Mouse (Mus musculus) limb, embryonic 13.5 days (tissue): ENCODE measurements at regions not wholly inside any gene's neighbourhood (a gene's known extent, or its start where the extent isn't known, plus 50 kb on each side); places are given as distances from the start of the nearest gene placed in this dataset.
A peak's percentile ranks its signal among the peaks of the same experiment; 100 is the strongest.

Experiments
- ATAC-seq: fragments of 200-750 bp; cut with Nextera tagmentation; 2 replicates; pipeline ENCODE4 v1.8.0; 2017; ENCODE audit warnings: low read depth, moderate number of reproducible peaks, moderate TSS enrichment; ENCODE audit not compliant: low FRiP score
- H3K27ac ChIP-seq: fragments of 300-500 bp; sonication (generic); 2 replicates; pipeline ENCODE4 v1.5.1; 2015; ENCODE audit warnings: inconsistent platforms, mild to moderate bottlenecking, moderate library complexity
- H3K27me3 ChIP-seq: fragments of 300-500 bp; sonication (generic); 2 replicates; pipeline ENCODE4 v1.6.1; 2015; ENCODE audit warnings: mild to moderate bottlenecking, inconsistent platforms
- H3K36me3 ChIP-seq: fragments of 300-500 bp; sonication (generic); 2 replicates; pipeline ENCODE4 v1.6.1; 2015; ENCODE audit warnings: inconsistent platforms, mild to moderate bottlenecking, moderate library complexity
- H3K4me1 ChIP-seq: fragments of 300-500 bp; sonication (generic); 2 replicates; pipeline ENCODE4 v1.6.1; 2015; ENCODE audit warnings: inconsistent platforms
- H3K4me2 ChIP-seq: fragments of 300-500 bp; sonication (generic); replicated peaks from 2 replicates; pipeline ENCODE4 v1.6.1; 2015; ENCODE audit warnings: inconsistent platforms, mild to moderate bottlenecking, moderate library complexity
- H3K4me3 ChIP-seq: fragments of 300-500 bp; sonication (generic); 2 replicates; pipeline ENCODE4 v1.5.1; 2015; ENCODE audit warnings: moderate library complexity, mild to moderate bottlenecking, inconsistent platforms
- H3K9ac ChIP-seq: fragments of 300-500 bp; sonication (generic); 2 replicates; pipeline ENCODE4 v1.6.1; 2015; ENCODE audit warnings: mild to moderate bottlenecking, inconsistent platforms
- H3K9me3 ChIP-seq: fragments of 300-500 bp; sonication (generic); 2 replicates; pipeline ENCODE4 v1.6.1; 2016; ENCODE audit warnings: inconsistent platforms
- WGBS: fragments of 180-500 bp; shearing (Covaris S2); methylation state at CpG from one replicate; pipeline ENCODE4 v1.1.7; 2015; 5-methylcytosine and 5-hydroxymethylcytosine counted together

GRCm38 (mm10) chr14:28704729-28705128 lies 200.2 kb downstream of the Wnt5a start:
- Histone ChIP-seq H3K36me3 (no peaks in the 10 kb centered on the region), H3K27me3 (no peaks in the 10 kb centered on the region), H3K4me1 (no peaks in the 10 kb centered on the region), H3K4me2 (no peak overlapping the region), H3K9ac (no peak overlapping the region), H3K9me3 (no peaks in the 10 kb centered on the region), H3K4me3 (no peak overlapping the region), H3K27ac (no peak overlapping the region)
- ATAC-seq = no peak
- 94% methylated on average over 5 of the region's 5 CpGs for WGBS

GRCm38 (mm10) chr14:28714598-28714997 lies 210.0 kb downstream of the Wnt5a start:
- WGBS = 35% methylated on average over 10 of the region's 10 CpGs
- H3K9me3 ChIP-seq = no peaks in the 10 kb centered on the region
- ATAC-seq = peak; percentile 77; the same call in 1 of the 2 replicates

GRCm38 (mm10) chr14:28720545-28720944 lies 216.0 kb downstream of the Wnt5a start:
- Histone ChIP-seq H3K27me3 (peaks cover 11% of the 10 kb centered on the region; the same call in 1 of the 2 replicates), H3K36me3 (no peaks in the 10 kb centered on the region), H3K4me2 (no peak overlapping the region), H3K27ac (no peak overlapping the region), H3K9ac (no peak overlapping the region), H3K9me3 (no peaks in the 10 kb centered on the region), H3K4me1 (peaks cover 2% of the 10 kb centered on the region; the same call in 1 of the 2 replicates), H3K4me3 (no peak overlapping the region)
- 95% methylated on average over 3 of the region's 3 CpGs for WGBS
- no peak for ATAC-seq

More at GRCm38 (mm10) chr14:28714598-28714997, 210.0 kb downstream of the Wnt5a start:
- no peak overlapping the region for H3K27ac ChIP-seq
- H3K4me2 ChIP-seq = no peak overlapping the region
- no peaks in the 10 kb centered on the region for H3K36me3 ChIP-seq
- H3K9ac ChIP-seq = no peak overlapping the region
- peaks cover 11% of the 10 kb centered on the region; the same call in 1 of the 2 replicates for H3K27me3 ChIP-seq
- H3K4me3 ChIP-seq = no peak overlapping the region
- peaks cover 8% of the 10 kb centered on the region for H3K4me1 ChIP-seq

DNA sequence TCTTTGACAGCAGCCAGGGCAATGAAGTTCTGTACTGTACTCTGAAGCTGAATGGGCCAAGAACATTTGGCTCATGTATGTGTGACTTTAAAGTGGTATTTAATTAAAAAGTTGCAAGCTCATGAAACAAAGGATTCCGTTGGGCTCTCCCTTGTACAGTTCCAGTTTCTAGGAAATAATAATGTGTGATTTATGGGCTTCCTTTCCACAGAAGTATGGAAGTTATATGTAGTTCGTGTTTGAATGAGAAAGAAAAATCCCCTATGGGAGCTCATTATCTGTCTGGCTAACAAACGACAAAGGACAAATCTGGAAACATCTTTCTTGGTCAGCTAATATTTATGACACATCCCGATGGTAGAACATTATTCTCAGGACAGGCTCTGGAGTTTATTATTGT lies 221.1 kb downstream of the Wnt5a start:
- Histone ChIP-seq H3K27me3 (no peaks in the 10 kb centered on the region), H3K4me3 (no peak overlapping the region), H3K4me1 (peaks cover 3% of the 10 kb centered on the region; the same call in 1 of the 2 replicates), H3K9me3 (no peaks in the 10 kb centered on the region), H3K27ac (no peak overlapping the region), H3K9ac (no peak overlapping the region), H3K36me3 (no peaks in the 10 kb centered on the region), H3K4me2 (no peak overlapping the region)
- 43% methylated on average over 4 of the region's 4 CpGs for WGBS
- ATAC-seq = no peak

- 78% methylated on average over 5 of the region's 5 CpGs for WGBS
- H3K9ac ChIP-seq = no peak overlapping the region
- H3K4me3 ChIP-seq = no peak overlapping the region
- H3K27ac ChIP-seq = no peak overlapping the region
- H3K27me3 ChIP-seq = no peaks in the 10 kb centered on the region
- no peaks in the 10 kb centered on the region for H3K4me1 ChIP-seq
- no peaks in the 10 kb centered on the region for H3K9me3 ChIP-seq
- ATAC-seq = no peak
- no peaks in the 10 kb centered on the region for H3K36me3 ChIP-seq
- no peak overlapping the region for H3K4me2 ChIP-seq
Measured at GRCm38 (mm10) chr14:28733496-28733895, 228.9 kb downstream of the Wnt5a start.

DNA sequence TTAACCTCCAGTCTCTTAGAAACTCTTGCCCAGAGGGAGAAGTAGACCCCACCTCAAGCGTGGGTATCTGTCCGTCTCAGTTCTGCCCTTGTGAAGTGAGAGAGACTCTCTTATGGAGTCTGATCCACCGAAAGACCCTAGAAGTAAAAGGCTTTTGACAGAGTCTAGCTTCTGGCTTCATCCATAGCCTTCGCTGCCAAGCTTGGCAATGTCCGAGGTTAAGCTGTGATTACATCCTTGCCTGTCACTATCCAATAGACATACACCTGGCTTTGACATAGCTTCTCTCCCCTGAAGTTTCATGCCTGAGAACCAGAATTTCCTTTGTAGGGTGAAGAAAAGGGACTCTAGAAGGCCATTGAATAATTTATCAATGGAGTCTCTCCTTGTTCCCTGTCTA lies 230.9 kb downstream of the Wnt5a start:
- H3K27me3 ChIP-seq = no peaks in the 10 kb centered on the region
- H3K9me3 ChIP-seq = no peaks in the 10 kb centered on the region
- no peaks in the 10 kb centered on the region for H3K4me1 ChIP-seq
- no peak overlapping the region for H3K4me3 ChIP-seq
- H3K36me3 ChIP-seq = no peaks in the 10 kb centered on the region
- H3K9ac ChIP-seq = no peak overlapping the region
- H3K27ac ChIP-seq = no peak overlapping the region
- no peak for ATAC-seq
- H3K4me2 ChIP-seq = no peak overlapping the region
- 91% methylated on average over 5 of the region's 5 CpGs for WGBS

DNA sequence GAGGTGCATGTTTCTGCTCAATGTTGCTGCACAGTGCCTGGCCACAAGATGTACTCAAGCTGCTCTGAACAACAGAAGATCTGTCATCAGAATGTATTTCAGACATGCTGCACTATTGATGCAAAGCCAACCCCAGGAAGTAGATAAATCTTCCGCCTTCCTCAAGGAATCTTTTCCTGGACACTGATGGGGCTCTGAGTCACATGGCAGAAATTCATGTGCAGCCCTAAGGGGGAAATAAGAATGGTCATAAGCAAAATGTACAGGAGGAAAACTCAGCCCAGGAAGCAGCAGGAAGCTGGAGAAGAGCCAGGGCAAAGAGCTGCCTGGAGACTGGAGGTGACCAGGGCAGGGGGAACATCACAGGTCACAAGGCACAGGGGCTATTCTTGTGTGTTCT lies 235.5 kb downstream of the Wnt5a start:
- Histone ChIP-seq H3K27me3 (no peaks in the 10 kb centered on the region), H3K27ac (no peak overlapping the region), H3K4me1 (no peaks in the 10 kb centered on the region), H3K9me3 (no peaks in the 10 kb centered on the region), H3K9ac (no peak overlapping the region), H3K36me3 (no peaks in the 10 kb centered on the region), H3K4me3 (no peak overlapping the region), H3K4me2 (no peak overlapping the region)
- no peak for ATAC-seq
- WGBS = 86% methylated on average over 1 of the region's 1 CpGs

DNA sequence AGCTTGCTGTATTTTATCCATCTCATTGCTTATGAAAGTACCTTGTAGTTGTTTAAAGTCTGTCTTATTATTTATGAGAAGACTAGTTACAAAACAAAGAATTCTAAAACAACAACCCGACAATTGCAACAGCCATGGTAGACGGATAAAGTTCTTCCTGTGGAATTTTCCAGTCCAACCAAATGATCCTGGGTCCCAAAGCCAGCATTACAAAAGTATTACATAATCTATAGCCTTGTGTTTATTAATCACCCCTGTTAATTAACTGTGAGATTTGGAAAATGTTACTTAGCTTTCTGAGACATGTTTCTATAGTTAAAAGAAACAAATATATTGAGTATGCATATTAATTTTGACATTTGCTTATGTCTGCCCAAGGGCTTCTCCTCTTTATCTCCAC lies 236.9 kb downstream of the Wnt5a start:
- Histone ChIP-seq H3K4me3 (no peak overlapping the region), H3K9ac (no peak overlapping the region), H3K4me2 (no peak overlapping the region), H3K27ac (no peak overlapping the region), H3K27me3 (no peaks in the 10 kb centered on the region), H3K9me3 (no peaks in the 10 kb centered on the region), H3K36me3 (no peaks in the 10 kb centered on the region), H3K4me1 (no peaks in the 10 kb centered on the region)
- ATAC-seq = no peak
- WGBS = 69% methylated on average over 2 of the region's 2 CpGs

GRCm38 (mm10) chr14:28743673-28744072 lies 239.1 kb downstream of the Wnt5a start:
- Histone ChIP-seq H3K9me3 (no peaks in the 10 kb centered on the region), H3K4me1 (no peaks in the 10 kb centered on the region), H3K4me2 (no peak overlapping the region), H3K27me3 (no peaks in the 10 kb centered on the region), H3K27ac (no peak overlapping the region), H3K36me3 (no peaks in the 10 kb centered on the region), H3K9ac (no peak overlapping the region), H3K4me3 (no peak overlapping the region)
- no peak for ATAC-seq
- 68% methylated on average over 4 of the region's 4 CpGs for WGBS

DNA sequence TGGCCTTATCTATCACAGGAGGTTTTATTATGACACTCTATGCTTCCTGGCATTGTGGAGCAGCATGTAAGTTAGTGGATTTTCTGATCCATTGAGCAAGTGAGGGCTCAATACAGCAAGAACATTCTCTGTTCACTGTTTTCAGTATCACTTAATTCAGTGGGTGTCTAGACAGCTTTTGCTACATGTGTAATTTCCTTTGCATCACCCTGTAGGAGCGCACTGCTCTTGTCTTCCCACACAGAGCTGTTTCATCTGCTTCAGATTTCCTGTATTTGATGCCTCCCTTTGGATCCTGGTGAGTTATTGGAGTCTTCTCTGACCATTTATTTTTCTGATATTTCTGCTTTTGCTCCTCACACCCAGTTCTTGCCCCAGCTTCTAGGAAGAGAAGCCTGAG lies 245.8 kb downstream of the Wnt5a start:
- Histone ChIP-seq H3K27me3 (0 out of 2 replicates have a peak, but pooled peaks cover 3% of the 10 kb centered on the region), H3K27ac (no peak overlapping the region), H3K36me3 (no peaks in the 10 kb centered on the region), H3K4me3 (no peak overlapping the region), H3K4me2 (no peak overlapping the region), H3K9me3 (no peaks in the 10 kb centered on the region), H3K9ac (no peak overlapping the region), H3K4me1 (peaks cover 30% of the 10 kb centered on the region)
- ATAC-seq = no peak
- 64% methylated on average over 1 of the region's 1 CpGs for WGBS

- no peak for ATAC-seq
Measured at GRCm38 (mm10) chr14:28765201-28765600, 252.8 kb upstream of the Lrtm1 start.

DNA sequence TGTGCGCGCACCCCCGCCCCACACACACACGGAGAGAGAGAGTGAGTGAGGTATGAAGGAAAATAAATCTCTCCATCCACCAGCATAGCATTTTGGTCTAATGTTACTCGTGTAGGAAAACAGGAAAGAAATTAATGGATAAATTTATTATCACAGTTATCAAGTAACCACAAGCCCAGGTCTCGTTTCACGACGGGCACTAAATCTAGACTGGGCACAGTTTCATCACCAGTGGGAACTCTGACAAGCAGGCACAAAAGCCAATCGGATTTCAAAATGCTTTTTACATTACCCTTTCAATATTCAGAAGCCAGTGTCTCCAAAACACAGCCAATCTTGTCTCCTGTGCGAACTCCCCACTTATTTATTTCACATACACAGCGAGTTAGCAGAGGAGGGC lies 244.9 kb upstream of the Lrtm1 start:
- Histone ChIP-seq H3K4me3 (no peak overlapping the region), H3K9ac (no peak overlapping the region), H3K4me2 (no peak overlapping the region), H3K36me3 (no peaks in the 10 kb centered on the region), H3K27ac (no peak overlapping the region), H3K9me3 (no peaks in the 10 kb centered on the region), H3K4me1 (peaks cover 53% of the 10 kb centered on the region), H3K27me3 (no peaks in the 10 kb centered on the region)
- ATAC-seq = no peak
- WGBS = 47% methylated on average over 11 of the region's 11 CpGs

More at GRCm38 (mm10) chr14:28765201-28765600, 252.8 kb upstream of the Lrtm1 start:
- Histone ChIP-seq H3K4me2 (no peak overlapping the region), H3K4me3 (no peak overlapping the region), H3K4me1 (no peaks in the 10 kb centered on the region), H3K9me3 (no peaks in the 10 kb centered on the region), H3K36me3 (no peaks in the 10 kb centered on the region), H3K9ac (no peak overlapping the region), H3K27me3 (no peaks in the 10 kb centered on the region), H3K27ac (no peak overlapping the region)
- WGBS = 97% methylated on average over 1 of the region's 1 CpGs

DNA sequence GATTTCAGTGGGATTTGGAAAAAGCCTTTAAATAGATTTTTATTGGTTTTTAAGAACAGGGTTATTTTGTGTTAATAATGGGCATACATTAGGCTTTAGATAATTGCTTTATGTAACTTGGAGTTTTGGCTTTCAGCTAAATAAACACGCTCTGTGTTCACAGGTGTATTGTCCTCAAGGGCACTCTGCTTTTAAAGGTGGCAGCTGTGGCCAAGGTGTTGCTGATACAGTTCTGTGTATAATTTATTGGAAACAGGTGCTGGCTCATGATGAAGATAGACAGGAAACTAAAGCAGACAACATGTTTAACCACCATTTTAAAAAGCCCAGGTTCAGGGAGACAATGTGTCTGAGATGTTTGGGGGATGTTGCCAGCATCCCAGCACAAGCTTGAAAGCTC lies 242.3 kb upstream of the Lrtm1 start:
- Histone ChIP-seq H3K9ac (no peak overlapping the region), H3K9me3 (no peaks in the 10 kb centered on the region), H3K27me3 (no peaks in the 10 kb centered on the region), H3K36me3 (no peaks in the 10 kb centered on the region), H3K4me2 (no peak overlapping the region), H3K27ac (no peak overlapping the region), H3K4me3 (no peak overlapping the region), H3K4me1 (peaks cover 54% of the 10 kb centered on the region)
- WGBS = 17% methylated on average over 1 of the region's 1 CpGs
- ATAC-seq = no peak
